Mouse (Mus musculus) CH12.LX (cell line): ENCODE measurements at regions not wholly inside any gene's neighbourhood (a gene's known extent, or its start where the extent isn't known, plus 50 kb on each side); places are given as distances from the start of the nearest gene placed in this dataset.

Experiments
- CTCF ChIP-seq, 2 experiments: IDR thresholded peaks in 1 of 2; conservative IDR thresholded peaks in 1 of 2; 2 replicates each; pipeline ENCODE4 v1.5.1; 2011 to 2012; ENCODE audit warnings: low read depth in 2 of 2, low read length in 2 of 2, improper control_type of control experiment in 1 of 2, inconsistent platforms in 1 of 2, mild to moderate bottlenecking in 1 of 2, moderate library complexity in 1 of 2
- E2F4 ChIP-seq: IDR thresholded peaks from 2 replicates; pipeline ENCODE4 v1.6.1; 2011; ENCODE audit warnings: low read depth, low read length, improper control_type of control experiment; ENCODE audit not compliant: insufficient replicate concordance
- EP300 ChIP-seq: IDR thresholded peaks from 2 replicates; pipeline ENCODE4 v1.6.1; 2011; ENCODE audit warnings: low read length, improper control_type of control experiment
- KAT2A ChIP-seq: IDR thresholded peaks from 2 replicates; pipeline ENCODE4 v1.6.1; 2012; ENCODE audit warnings: low read length, improper control_type of control experiment, inconsistent platforms; ENCODE audit not compliant: insufficient replicate concordance
- MAX ChIP-seq: IDR thresholded peaks from 2 replicates; pipeline ENCODE4 v1.6.1; 2011; ENCODE audit warnings: low read length, improper control_type of control experiment
- NRF1 ChIP-seq: IDR thresholded peaks from 2 replicates; pipeline ENCODE4 v1.6.1; 2014; ENCODE audit warnings: low read depth, mild to moderate bottlenecking, inconsistent platforms, low read length, improper control_type of control experiment, moderate library complexity
- POLR2A ChIP-seq: IDR thresholded peaks from 2 replicates; pipeline ENCODE4 v1.6.1; 2011; ENCODE audit warnings: low read depth, mild to moderate bottlenecking, improper control_type of control experiment, low read length
- RCOR1 ChIP-seq: conservative IDR thresholded peaks from 2 replicates; pipeline ENCODE4 v1.6.1; 2012; ENCODE audit warnings: low read depth, mild to moderate bottlenecking, inconsistent platforms, low read length, improper control_type of control experiment
- SMC3 ChIP-seq: IDR thresholded peaks from 2 replicates; pipeline ENCODE4 v1.6.1; 2011; ENCODE audit warnings: low read depth, low read length, improper control_type of control experiment
- TCF12 ChIP-seq: IDR thresholded peaks from 2 replicates; pipeline ENCODE4 v1.6.1; 2014; ENCODE audit warnings: low read depth, mild to moderate bottlenecking, inconsistent platforms, low read length, improper control_type of control experiment
- USF1 ChIP-seq: IDR thresholded peaks from 2 replicates; pipeline ENCODE4 v1.6.1; 2014; ENCODE audit warnings: low read depth, mild to moderate bottlenecking, inconsistent platforms, low read length, improper control_type of control experiment
- ZMIZ1 ChIP-seq: IDR thresholded peaks from 2 replicates; pipeline ENCODE4 v1.6.1; 2012; ENCODE audit warnings: low read depth, mild to moderate bottlenecking, inconsistent platforms, low read length, improper control_type of control experiment
- ZNF384 ChIP-seq: IDR thresholded peaks from 2 replicates; pipeline ENCODE4 v1.6.1; 2012; ENCODE audit warnings: low read depth, low read length, improper control_type of control experiment, inconsistent platforms

- no peak for TF ChIP-seq CTCF (conservative IDR thresholded peaks at IDR 0.05 in 1 of 2, IDR thresholded peaks at IDR 0.05 in 1 of 2; ENCODE audit: low read depth in 2 of 2, low read length in 2 of 2)
- no peak for TF ChIP-seq SMC3
- no peak for TF ChIP-seq POLR2A
- no peak for TF ChIP-seq ZMIZ1
- TF ChIP-seq EP300: no peak
- no peak for TF ChIP-seq TCF12
- no peak for TF ChIP-seq ZNF384
- no peak for TF ChIP-seq RCOR1
- TF ChIP-seq USF1: no peak
- TF ChIP-seq NRF1: no peak
- TF ChIP-seq KAT2A: no peak
- TF ChIP-seq MAX: no peak
- no peak for TF ChIP-seq E2F4
These were observed 540.9 kb upstream of the Atp2b1 start for GRCm38 (mm10) chr10:98373314-98373713.
